Comparison of ENCODE assay signal across 9 mouse cellular contexts in genomic region chr11:94873693-94874092, GRCm38 (mm10).
DNase-seq lines count a peak whose midpoint lies in the region; ATAC-seq lines count a peak whose summit lies in the region.
"Had no signal": no experiment of that assay in that cellular context is flagged by ENCODE, and none has a peak within 500 bp of the region (broad histone marks: within the 10 kb centered on the region; RNA-seq: fewer than 3 reads in every experiment).

No protein-coding gene starts in this region.

- no peaks in the 10 kb centered on the region for H3K36me3 ChIP-seq in embryonic facial prominence, embryonic 11.5 days (replicated peaks; ENCODE audit: control insufficient read depth, insufficient read depth, low read depth, low read length)
- H3K36me3 ChIP-seq in lung, embryonic 15.5 days = no peaks in the 10 kb centered on the region

- DNase-seq in adrenal gland, postnatal 14 days = peak; percentile 26
- no peak for DNase-seq in adrenal gland, postnatal 4 days (ENCODE audit: low spot score in 2 of 2)
- DNase-seq in embryonic facial prominence, embryonic 11.5 days (ENCODE audit: low spot score) = no peak
- DNase-seq in heart, postnatal 10 days = peak; percentile 46 to 54
- DNase-seq in ovary, postnatal 14 days (ENCODE audit: low spot score) = no peak
- DNase-seq in thymus, postnatal 14 days = no peak
- DNase-seq: adrenal gland, adult 8-10 months had no signal

- no peaks in the 10 kb centered on the region for H3K9me3 ChIP-seq in embryonic facial prominence, embryonic 11.5 days (replicated peaks; ENCODE audit: control insufficient read depth, low read length)
- H3K9me3 ChIP-seq in lung, embryonic 15.5 days = no peaks in the 10 kb centered on the region

- intact Hi-C loops in heart, postnatal 10 days (cut with DNase I) = no loop called here

- H3K27ac ChIP-seq in embryonic facial prominence, embryonic 11.5 days (replicated peaks; ENCODE audit: low read depth, low read length) = no peak overlapping the region
- H3K27ac ChIP-seq in lung, embryonic 15.5 days = peak overlapping the region; percentile 94

- peak overlapping the region; percentile 43 for H3K9ac ChIP-seq in embryonic facial prominence, embryonic 11.5 days (replicated peaks; ENCODE audit: low read length)
- H3K9ac ChIP-seq in lung, embryonic 15.5 days = peak overlapping the region; percentile 27; the same call in 1 of the 2 replicates

- no peak for ATAC-seq in embryonic facial prominence, embryonic 11.5 days (replicated peaks; ENCODE audit: insufficient number of reproducible peaks, low FRiP score, low TSS enrichment, low read depth)
- ATAC-seq in lung, embryonic 15.5 days (ENCODE audit: borderline replicate concordance, extremely low read depth, low FRiP score, low TSS enrichment) = 0 out of 2 replicates have a peak, but pooled peaks have one; percentile 13
- ATAC-seq in erythroblast, adult 5-6 weeks (replicated peaks; ENCODE audit: low FRiP score, poor library complexity, severe bottlenecking) = no peak

- no peaks in the 10 kb centered on the region; the same call in 1 of the 2 replicates for H3K27me3 ChIP-seq in embryonic facial prominence, embryonic 11.5 days (ENCODE audit: control insufficient read depth, insufficient read depth, low read length)
- no peaks in the 10 kb centered on the region for H3K27me3 ChIP-seq in lung, embryonic 15.5 days

- 6% methylated on average over 7 of the region's 7 CpGs for WGBS in embryonic facial prominence, embryonic 11.5 days
- 3% methylated on average over 7 of the region's 7 CpGs for WGBS in lung, embryonic 15.5 days

- peak overlapping the region; percentile 11; the same call in 1 of the 2 replicates for H3K4me2 ChIP-seq in embryonic facial prominence, embryonic 11.5 days (ENCODE audit: low read depth, low read length)
- H3K4me2 ChIP-seq in lung, embryonic 15.5 days = peak overlapping the region; percentile 56

- no peak overlapping the region for H3K4me3 ChIP-seq in embryonic facial prominence, embryonic 11.5 days (ENCODE audit: low read depth, low read length)
- H3K4me3 ChIP-seq in lung, embryonic 15.5 days = 0 out of 2 replicates have a peak overlapping the region, but pooled peaks have one; percentile 24

- H3K4me1 ChIP-seq in embryonic facial prominence, embryonic 11.5 days (ENCODE audit: control insufficient read depth, insufficient read depth, low read length) = peaks cover 3% of the 10 kb centered on the region; the same call in 1 of the 2 replicates
- H3K4me1 ChIP-seq in lung, embryonic 15.5 days = peaks cover 30% of the 10 kb centered on the region

Comparison
In these comparisons a context has a peak if more than half of its experiments do, and no peak if none do; other contexts are left out.
1. DNase-seq: peak in adrenal gland, postnatal 14 days (single experiment) and heart, postnatal 10 days (2 of 2); none in adrenal gland, postnatal 4 days (0 of 2), embryonic facial prominence, embryonic 11.5 days (single experiment), ovary, postnatal 14 days (single experiment) and thymus, postnatal 14 days (single experiment).